Mouse (Mus musculus) kidney, embryonic 16.5 days (tissue): ENCODE results near the gene 4933425L06Rik. TPM values are rescaled to one million over a fixed set of nuclear protein-coding genes. Genes with fewer than 3 reads are reported as not detected.

Experiments
- ATAC-seq: fragments of 200-750 bp; cut with Nextera tagmentation; 2 replicates; pipeline ENCODE4 v1.8.0; 2017; ENCODE audit warnings: moderate TSS enrichment; ENCODE audit not compliant: low FRiP score, low TSS enrichment
- H3K27ac ChIP-seq: fragments of 300-500 bp; sonication (generic); 2 replicates; pipeline ENCODE4 v1.5.1; 2014; ENCODE audit warnings: low read length
- H3K27me3 ChIP-seq: fragments of 300-500 bp; sonication (generic); 2 replicates; pipeline ENCODE4 v1.6.1; 2014; ENCODE audit warnings: low read length, control low read depth, mixed read lengths; ENCODE audit not compliant: insufficient read depth
- H3K36me3 ChIP-seq: fragments of 300-500 bp; sonication (generic); 2 replicates; pipeline ENCODE4 v1.6.1; 2014; ENCODE audit warnings: low read length, control low read depth, mixed read lengths; ENCODE audit not compliant: insufficient read depth
- H3K4me1 ChIP-seq: fragments of 300-500 bp; sonication (generic); 2 replicates; pipeline ENCODE4 v1.6.1; 2014; ENCODE audit warnings: low read length, control low read depth, mixed read lengths; ENCODE audit not compliant: insufficient read depth
- H3K4me2 ChIP-seq: fragments of 300-500 bp; sonication (generic); replicated peaks from 2 replicates; pipeline ENCODE4 v1.6.1; 2014; ENCODE audit warnings: low read depth, low read length
- H3K4me3 ChIP-seq: fragments of 300-500 bp; sonication (generic); 2 replicates; pipeline ENCODE4 v1.5.1; 2014; ENCODE audit warnings: mild to moderate bottlenecking, low read length
- H3K9ac ChIP-seq: fragments of 300-500 bp; sonication (generic); replicated peaks from 2 replicates; pipeline ENCODE4 v1.6.1; 2014; ENCODE audit warnings: low read length
- H3K9me3 ChIP-seq: fragments of 300-500 bp; sonication (generic); 2 replicates; pipeline ENCODE4 v1.6.1; 2016; ENCODE audit warnings: low read length, control low read depth
- WGBS: fragments of 180-500 bp; shearing (Covaris S2); extraction: QIAGEN DNeasy Blood & Tissue Kit; methylation state at CpG from one replicate; pipeline ENCODE4 v1.1.7; 2014; 5-methylcytosine and 5-hydroxymethylcytosine counted together
- polyA plus RNA-seq: library from polyadenylated mRNA; unstranded; fragments of >200 nt; fragmentation: Nextera tagmentation; extraction: Ambion mirVana; gene quantifications from 2 replicates; pipeline ENCODE4 v1.2.1, GENCODE M21; 2015

4933425L06Rik gene
- polyA plus RNA-seq, result not detected in 2 replicates

GRCm38 (mm10) chr13:105081862-105082261 lies at the start of gene 4933425L06Rik:
4933425L06Rik (plus strand) TSS chr13:105082122.
- no peaks in the 10 kb centered on the region for H3K9me3 ChIP-seq
- ATAC-seq, result no peak
- no peak within 1 kb of the TSS for H3K4me2 ChIP-seq
- H3K4me3 ChIP-seq, result no peak within 1 kb of the TSS
- H3K9ac ChIP-seq, result no peak within 1 kb of the TSS
- no peaks in the 10 kb centered on the region for H3K27me3 ChIP-seq
- H3K4me1 ChIP-seq, result no peaks in the 10 kb centered on the region
- H3K36me3 ChIP-seq, result no peaks in the 10 kb centered on the region
- H3K27ac ChIP-seq, result no peak within 1 kb of the TSS
- WGBS, result 93% methylated on average over 10 of the region's 10 CpGs

- H3K9me3 ChIP-seq, result no peaks in the 10 kb centered on the region
- H3K9ac ChIP-seq, result no peak overlapping the region
- no peak for ATAC-seq
- WGBS, result 84% methylated on average over 12 of the region's 12 CpGs
- no peak overlapping the region for H3K4me3 ChIP-seq
- H3K27ac ChIP-seq, result no peak overlapping the region
- H3K36me3 ChIP-seq, result no peaks in the 10 kb centered on the region
- H3K27me3 ChIP-seq, result no peaks in the 10 kb centered on the region
- H3K4me1 ChIP-seq, result no peaks in the 10 kb centered on the region
- H3K4me2 ChIP-seq, result no peak overlapping the region
Measured at GRCm38 (mm10) chr13:105037816-105038215, 44.1 kb upstream of the 4933425L06Rik start.

GRCm38 (mm10) chr13:105038334-105038733 lies 43.6 kb upstream of the 4933425L06Rik start:
- WGBS, result 78% methylated on average over 5 of the region's 5 CpGs
- ATAC-seq, result no peak
- no peak overlapping the region for H3K4me2 ChIP-seq
- H3K27me3 ChIP-seq, result no peaks in the 10 kb centered on the region
- no peaks in the 10 kb centered on the region for H3K4me1 ChIP-seq
- no peaks in the 10 kb centered on the region for H3K36me3 ChIP-seq
- no peak overlapping the region for H3K4me3 ChIP-seq
- H3K9ac ChIP-seq, result no peak overlapping the region
- no peaks in the 10 kb centered on the region for H3K9me3 ChIP-seq
- no peak overlapping the region for H3K27ac ChIP-seq

- H3K27ac ChIP-seq, result no peak overlapping the region
- H3K4me3 ChIP-seq, result no peak overlapping the region
- H3K27me3 ChIP-seq, result no peaks in the 10 kb centered on the region
- no peaks in the 10 kb centered on the region for H3K9me3 ChIP-seq
- ATAC-seq, result no peak
- H3K36me3 ChIP-seq, result no peaks in the 10 kb centered on the region
- no peak overlapping the region for H3K9ac ChIP-seq
- whole genome bisulfite sequencing, result 60% methylated on average over 3 of the region's 3 CpGs
- H3K4me1 ChIP-seq, result no peaks in the 10 kb centered on the region
- no peak overlapping the region for H3K4me2 ChIP-seq
Measured at GRCm38 (mm10) chr13:105043882-105044281, 38.0 kb upstream of the 4933425L06Rik start.

GRCm38 (mm10) chr13:105047377-105047776 lies 34.5 kb upstream of the 4933425L06Rik start:
- Histone ChIP-seq H3K4me3 (no peak overlapping the region), H3K4me2 (peak overlapping the region; percentile 23; the same call in 1 of the 2 replicates), H3K36me3 (no peaks in the 10 kb centered on the region), H3K27me3 (peaks cover 10% of the 10 kb centered on the region), H3K9ac (no peak overlapping the region), H3K27ac (no peak overlapping the region), H3K9me3 (no peaks in the 10 kb centered on the region), H3K4me1 (no peaks in the 10 kb centered on the region)
- 56% methylated on average over 9 of the region's 9 CpGs for WGBS
- no peak; the same call in 1 of the 2 replicates for ATAC-seq

- no peaks in the 10 kb centered on the region for H3K36me3 ChIP-seq
- no peak overlapping the region for H3K27ac ChIP-seq
- no peaks in the 10 kb centered on the region for H3K9me3 ChIP-seq
- 0 out of 2 replicates have a peak, but pooled peaks cover 3% of the 10 kb centered on the region for H3K4me1 ChIP-seq
- H3K9ac ChIP-seq, result no peak overlapping the region
- WGBS, result 78% methylated on average over 8 of the region's 8 CpGs
- ATAC-seq, result no peak
- H3K4me3 ChIP-seq, result no peak overlapping the region
- no peak overlapping the region for H3K4me2 ChIP-seq
- peaks cover 22% of the 10 kb centered on the region for H3K27me3 ChIP-seq
Measured at GRCm38 (mm10) chr13:105048662-105049061, 33.3 kb upstream of the 4933425L06Rik start.

- Histone ChIP-seq H3K9me3 (no peaks in the 10 kb centered on the region), H3K36me3 (no peaks in the 10 kb centered on the region), H3K4me3 (no peak overlapping the region), H3K4me2 (peak overlapping the region; percentile 18; the same call in 1 of the 2 replicates), H3K4me1 (peaks cover 6% of the 10 kb centered on the region; the same call in 1 of the 2 replicates), H3K27ac (no peak overlapping the region), H3K27me3 (peaks cover 29% of the 10 kb centered on the region), H3K9ac (no peak overlapping the region)
- WGBS, result 42% methylated on average over 6 of the region's 6 CpGs
- ATAC-seq, result no peak
Measured at GRCm38 (mm10) chr13:105051432-105051831, 30.5 kb upstream of the 4933425L06Rik start.

- no peak for ATAC-seq
- no peak overlapping the region for H3K27ac ChIP-seq
Measured at GRCm38 (mm10) chr13:105053618-105054017, 28.3 kb upstream of the 4933425L06Rik start.

GRCm38 (mm10) chr13:105054181-105054940 lies 27.6 kb upstream of the 4933425L06Rik start, which contains the start of gene Rgs7bp:
Rgs7bp (minus strand) TSS chr13:105054930.
- ATAC-seq, result peak; percentile 92
- no peaks in the 10 kb centered on the region for H3K36me3 ChIP-seq
- H3K4me1 ChIP-seq, result peaks cover 6% of the 10 kb centered on the region; the same call in 1 of the 2 replicates
- H3K27ac ChIP-seq, result peak within 1 kb of the TSS; percentile 71
- peak within 1 kb of the TSS; percentile 73 for H3K9ac ChIP-seq
- H3K9me3 ChIP-seq, result no peaks in the 10 kb centered on the region
- H3K4me3 ChIP-seq, result peak within 1 kb of the TSS; percentile 69
- peaks cover 29% of the 10 kb centered on the region for H3K27me3 ChIP-seq
- WGBS, result under 1% methylated on average over 74 of the region's 75 CpGs
- H3K4me2 ChIP-seq, result peak within 1 kb of the TSS; percentile 94

More at GRCm38 (mm10) chr13:105053618-105054017, 28.3 kb upstream of the 4933425L06Rik start:
- Histone ChIP-seq H3K4me1 (peaks cover 6% of the 10 kb centered on the region; the same call in 1 of the 2 replicates), H3K9ac (peak overlapping the region; percentile 73), H3K36me3 (no peaks in the 10 kb centered on the region), H3K9me3 (no peaks in the 10 kb centered on the region), H3K4me3 (peak overlapping the region; percentile 69), H3K4me2 (peak overlapping the region; percentile 94), H3K27me3 (peaks cover 29% of the 10 kb centered on the region)
- WGBS, result 1% methylated on average over 12 of the region's 12 CpGs

- peaks cover 6% of the 10 kb centered on the region; the same call in 1 of the 2 replicates for H3K4me1 ChIP-seq
- H3K36me3 ChIP-seq, result no peaks in the 10 kb centered on the region
- no peaks in the 10 kb centered on the region for H3K9me3 ChIP-seq
- WGBS, result 1% methylated on average over 8 of the region's 8 CpGs
- H3K9ac ChIP-seq, result no peak overlapping the region
- H3K27ac ChIP-seq, result peak overlapping the region; percentile 71
- H3K27me3 ChIP-seq, result peaks cover 28% of the 10 kb centered on the region
- peak overlapping the region; percentile 94 for H3K4me2 ChIP-seq
- ATAC-seq, result peak; percentile 44
- H3K4me3 ChIP-seq, result peak overlapping the region; percentile 69
Measured at GRCm38 (mm10) chr13:105054941-105055309, 27.0 kb upstream of the 4933425L06Rik start.
